Mouse (Mus musculus) adrenal gland, adult 18-20 months (tissue): ENCODE data around the gene Alkbh7. TPM values are rescaled to one million over a fixed set of nuclear protein-coding genes. Genes with fewer than 3 reads are reported as not detected.

Source experiments
- DNase-seq, 2 experiments: peaks; one replicate each; pipeline ENCODE4 v3.0.0; 2021 to 2022; ENCODE audit warnings: low spot score in 2 of 2
- total RNA-seq, 2 experiments: library from RNA; stranded (reverse); gene quantifications; 1 replicate in 1 of 2; 2 replicates in 1 of 2; pipeline ENCODE4 v1.2.3; 2021

The Alkbh7 gene
- total RNA-seq, 2 experiments from 2014 or later = 44.2 to 65.2 TPM

GRCm38 (mm10) chr17:56985656-56986055 lies 11.5 kb upstream of the Alkbh7 start:
- DNase-seq = peak in 1 of 2 experiments; percentile 10

DNA sequence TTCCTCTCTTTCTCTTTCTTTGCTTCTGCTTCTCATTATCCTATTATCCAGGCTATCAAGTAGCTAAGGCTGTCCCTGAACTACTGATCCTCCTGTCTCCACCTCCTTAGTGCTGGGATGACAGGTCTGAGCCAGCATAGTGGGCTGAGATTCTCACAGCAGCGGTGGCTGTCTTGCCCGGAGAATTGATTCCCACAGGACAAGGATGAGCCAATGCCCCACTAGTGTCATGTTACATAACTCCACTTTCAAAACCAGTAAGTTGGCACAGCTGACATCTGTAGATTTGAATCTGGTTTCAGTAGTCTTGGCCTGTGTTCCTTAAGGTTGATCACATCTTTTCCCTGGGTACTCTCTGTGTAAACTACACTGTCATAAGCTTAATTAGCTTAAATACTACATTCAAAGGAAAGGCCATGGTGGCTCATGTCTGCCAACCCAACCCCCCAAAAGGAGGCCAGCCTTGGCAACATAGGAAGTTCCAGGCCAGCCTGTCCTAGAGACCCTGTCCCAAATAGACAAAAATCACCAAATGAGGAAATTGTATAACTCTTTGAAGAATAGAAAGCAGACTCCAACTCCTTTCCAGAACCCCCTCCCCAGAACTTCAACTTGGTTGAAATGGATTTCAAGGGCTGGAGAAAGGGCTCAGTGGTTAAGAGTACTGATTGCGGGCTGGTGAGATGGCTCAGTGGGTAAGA lies 10.9 kb upstream of the Alkbh7 start:
- peak in 1 of 2 experiments; percentile 15 for DNase-seq

- peak in 1 of 2 experiments; percentile 15 for DNase-seq
These were observed 8.7 kb upstream of the Alkbh7 start for GRCm38 (mm10) chr17:56988441-56988840.

GRCm38 (mm10) chr17:56988921-56989430 lies 8.2 kb upstream of the Alkbh7 start:
- peak in 1 of 2 experiments; percentile 18 for DNase-seq

GRCm38 (mm10) chr17:56989467-56990114 lies 7.5 kb upstream of the Alkbh7 start:
- peak in 1 of 2 experiments; percentile 24 for DNase-seq

DNA sequence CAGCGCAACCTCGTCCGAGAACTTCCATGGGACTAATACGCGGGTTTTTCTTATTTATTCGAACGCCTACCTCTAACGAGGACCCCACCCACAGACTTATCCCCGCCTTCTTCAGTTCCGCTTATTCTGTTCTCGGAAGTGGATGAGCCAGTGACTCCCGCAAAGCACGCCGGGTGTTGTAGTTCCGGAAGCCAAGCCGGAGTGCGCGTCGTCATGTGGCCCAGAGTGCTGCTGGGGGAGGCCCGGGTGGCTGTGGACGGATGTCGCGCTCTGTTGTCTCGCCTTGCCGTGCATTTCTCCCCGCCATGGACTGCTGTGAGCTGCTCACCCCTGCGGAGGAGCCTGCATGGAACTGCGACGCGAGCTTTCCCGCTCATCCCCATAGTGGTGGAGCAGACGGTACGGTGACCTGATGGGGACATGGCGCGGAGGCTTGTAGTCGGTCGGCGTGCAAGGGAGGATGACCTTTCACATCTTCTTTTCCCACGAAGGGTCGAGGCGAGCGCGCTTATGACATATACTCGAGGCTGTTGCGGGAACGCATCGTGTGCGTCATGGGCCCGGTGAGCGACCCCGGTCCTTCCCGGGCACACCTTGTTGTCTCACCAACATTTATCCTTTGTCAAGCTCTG lies 6.9 kb upstream of the Alkbh7 start, which contains the start of gene Clpp:
Gene Clpp, plus strand, starts transcription at position 191 of the 632 bp plus-strand sequence.
- DNase-seq = peak; percentile 84 to 85

DNA sequence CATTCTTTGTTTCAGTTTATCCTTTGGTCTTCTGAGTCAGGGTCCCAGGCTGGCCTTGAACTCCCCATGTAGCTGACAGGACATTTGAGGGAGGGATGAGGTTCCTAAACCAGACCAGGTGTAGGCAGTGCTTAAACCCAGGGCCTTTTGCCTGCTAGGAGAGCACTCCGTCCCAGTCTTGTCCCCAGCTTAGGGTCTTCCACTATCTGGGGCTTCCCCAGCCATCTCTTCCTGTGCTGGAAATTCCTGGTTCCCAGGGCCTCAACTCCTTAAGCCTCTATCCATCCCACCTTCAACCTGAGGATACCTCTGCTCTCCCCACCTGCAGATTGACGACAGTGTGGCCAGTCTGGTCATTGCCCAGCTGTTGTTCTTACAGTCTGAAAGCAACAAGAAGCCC lies 6.2 kb upstream of the Alkbh7 start:
- DNase-seq = peak in 1 of 2 experiments; percentile 20

- no peak for DNase-seq
These were observed 2.1 kb upstream of the Alkbh7 start for GRCm38 (mm10) chr17:56995046-56995445.

GRCm38 (mm10) chr17:56996506-56996905 lies 633 bp upstream of the Alkbh7 start:
- DNase-seq = no peak

DNA sequence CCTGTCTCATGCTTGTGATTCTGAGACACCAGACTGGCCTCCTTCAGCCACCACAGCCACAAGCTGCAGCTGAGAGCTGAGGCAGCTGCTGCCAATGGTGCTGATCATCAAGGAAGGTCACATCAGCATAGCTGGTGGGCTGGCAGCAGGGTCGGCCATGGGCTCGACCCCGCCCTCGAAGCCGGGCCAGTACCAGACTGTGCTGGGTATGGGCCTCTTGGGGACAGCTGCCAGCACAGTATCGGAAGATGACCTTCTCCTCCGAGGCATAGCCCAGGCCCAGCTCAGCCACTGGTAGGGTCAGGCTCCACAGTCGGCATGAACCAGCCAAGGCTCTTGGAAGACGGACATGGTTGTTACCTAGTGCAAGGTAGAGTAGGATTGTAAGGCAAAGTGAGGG lies 2.3 kb downstream of the Alkbh7 start:
- no peak for DNase-seq

- no peak for DNase-seq
These were observed 3.0 kb downstream of the Alkbh7 start, which contains the start of gene Pspn for GRCm38 (mm10) chr17:56999968-57000609. TSS of gene Pspn (minus strand) at chr17:57000018.

GRCm38 (mm10) chr17:57001228-57001627 lies 4.1 kb downstream of the Alkbh7 start:
- DNase-seq = no peak

DNA sequence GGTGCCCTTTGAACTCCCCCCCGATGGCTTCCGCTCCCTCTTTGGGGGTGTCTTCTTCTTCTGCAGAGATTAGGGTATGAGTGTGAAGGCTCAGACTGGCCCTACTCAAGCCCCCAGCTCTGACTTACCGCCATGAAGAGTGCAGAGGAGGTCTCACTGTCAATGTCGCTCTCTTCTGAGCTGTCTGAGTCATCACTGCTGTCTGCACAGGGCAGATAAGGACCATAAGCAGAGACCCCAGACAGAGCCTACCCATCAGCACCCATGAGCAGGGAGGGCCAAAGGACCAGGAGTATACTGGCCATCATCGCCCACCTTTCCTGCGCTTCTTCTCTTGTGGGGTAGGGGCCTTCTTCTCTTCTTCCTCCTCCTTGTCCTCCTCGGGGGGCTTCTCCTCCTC lies 6.9 kb downstream of the Alkbh7 start:
- no peak for DNase-seq

GRCm38 (mm10) chr17:57007137-57007905 lies 10.2 kb downstream of the Alkbh7 start:
- DNase-seq = no peak

DNA sequence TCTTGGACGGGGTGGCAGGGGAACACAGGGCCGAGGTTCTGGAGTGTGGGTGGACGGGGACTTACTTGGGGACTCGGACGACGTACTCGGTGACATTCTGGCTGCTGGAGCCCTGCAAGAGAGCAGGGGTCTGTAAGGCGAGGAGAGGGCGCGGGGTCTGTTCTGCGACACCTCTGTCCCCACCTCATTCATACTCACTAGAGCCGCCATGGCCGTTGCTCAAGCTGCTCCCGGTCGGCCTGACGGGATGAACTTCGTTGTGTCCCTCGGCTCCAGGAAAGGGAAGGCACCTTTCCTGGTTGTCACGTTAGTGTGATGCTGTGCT lies 13.7 kb downstream of the Alkbh7 start:
- DNase-seq = no peak

DNA sequence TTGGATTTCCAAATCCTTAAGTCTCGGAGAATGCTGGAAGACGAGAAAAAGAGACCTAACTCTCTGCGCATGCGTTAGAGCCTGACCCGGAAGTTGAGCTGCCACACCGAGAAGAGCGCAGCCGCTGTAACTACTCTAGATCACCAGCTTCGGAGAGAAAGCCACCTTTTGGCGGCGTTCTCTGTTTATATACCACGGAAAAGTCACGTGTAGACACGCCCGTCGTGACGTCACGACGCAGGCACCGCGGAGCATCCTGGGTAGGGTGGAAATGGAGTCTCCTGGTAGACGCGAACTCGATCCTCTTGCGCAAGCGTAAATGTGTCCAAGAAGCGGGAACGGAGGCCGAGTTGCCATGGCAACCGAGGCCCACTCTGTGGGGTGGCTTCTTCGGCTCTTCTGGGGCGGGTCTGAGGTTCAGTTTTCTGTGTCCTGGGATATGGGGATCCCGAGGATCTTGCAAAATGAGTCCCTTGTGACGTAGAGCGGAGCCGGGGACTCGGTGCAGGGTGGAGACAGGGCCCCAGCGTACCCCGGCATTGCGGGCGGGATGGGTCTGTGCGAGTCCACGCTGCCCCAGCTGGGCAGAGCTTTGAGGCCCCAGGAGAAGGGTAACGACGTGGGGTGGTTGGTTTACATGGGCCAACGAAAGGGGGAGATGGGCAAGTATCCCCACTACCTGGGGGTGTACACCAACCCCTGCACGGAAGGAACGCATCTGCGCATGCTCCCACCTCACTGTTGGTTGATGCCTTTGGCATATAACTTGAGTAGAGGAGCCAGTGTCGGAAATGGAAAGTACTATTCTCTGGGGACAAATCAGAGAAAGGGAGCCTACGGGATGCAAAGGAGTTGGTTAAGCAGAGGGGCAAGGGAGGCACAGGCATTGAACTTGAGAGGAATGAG lies 14.3 kb downstream of the Alkbh7 start, which contains the start of the genes Gtf2f1 and Gm17949:
Gene Gtf2f1, minus strand, starts transcription at position 53 of the 906 bp plus-strand sequence.
Gene Gm17949, plus strand, starts transcription at position 234 of the 906 bp plus-strand sequence.
- peak; percentile 82 to 86 for DNase-seq

DNA sequence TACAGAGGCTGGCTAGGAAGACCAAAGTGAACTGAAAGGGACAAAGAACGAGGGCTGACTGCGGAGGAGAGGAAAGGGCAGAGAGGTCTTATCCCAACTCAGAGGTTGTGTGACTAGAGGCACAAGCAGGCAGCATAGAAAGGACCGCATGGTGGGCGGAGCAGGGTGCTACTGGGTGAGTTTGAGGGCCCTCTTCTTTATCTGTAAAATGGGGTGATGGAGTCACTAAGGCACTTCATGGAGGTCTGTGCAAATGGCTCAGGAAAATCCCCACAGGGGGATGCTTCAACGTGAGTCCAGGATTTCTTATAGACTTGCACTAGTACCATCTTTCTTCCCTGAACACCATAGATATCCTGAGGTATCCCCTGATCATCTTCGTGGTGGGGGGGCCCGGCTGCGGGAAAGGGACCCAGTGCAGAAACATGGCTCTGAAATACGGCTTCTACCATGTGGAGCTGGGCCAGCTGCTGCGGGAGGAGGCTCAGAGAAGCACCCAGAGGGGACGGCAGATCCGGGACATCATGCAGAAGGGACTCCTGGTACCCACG lies 15.2 kb downstream of the Alkbh7 start:
- DNase-seq = no peak

DNA sequence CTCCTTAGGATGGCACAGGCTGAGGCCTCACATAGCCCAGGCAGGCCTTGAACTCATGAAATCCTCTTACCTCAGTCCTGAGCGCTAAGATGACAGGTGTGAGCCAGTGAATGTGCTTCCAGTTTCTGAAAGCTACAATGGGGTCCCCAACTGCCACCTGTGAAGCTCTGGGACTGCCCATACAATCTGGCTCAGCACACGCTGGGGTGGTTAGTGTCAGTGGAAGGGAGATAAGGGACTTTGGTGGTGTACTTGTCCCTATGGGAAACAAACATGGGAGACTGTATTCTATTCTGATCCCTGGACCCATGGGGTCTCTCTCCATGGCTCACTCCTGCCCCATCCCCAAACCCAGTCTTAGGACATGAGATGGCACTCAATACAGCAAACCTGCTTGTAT lies 22.6 kb downstream of the Alkbh7 start:
- DNase-seq = no peak

- no peak for DNase-seq
These were observed 23.8 kb downstream of the Alkbh7 start for GRCm38 (mm10) chr17:57020960-57021359.
